Mouse (Mus musculus) MEL (cell line): Measurements from ENCODE around the gene Fgr.

Experiments
- EP300 ChIP-seq, 2 experiments: IDR thresholded peaks; 2 replicates each; pipeline ENCODE4 v1.6.1; 2011; ENCODE audit warnings: improper control_type of control experiment in 2 of 2, low read length in 2 of 2, low read depth in 1 of 2, mild to moderate bottlenecking in 1 of 2
- GATA1 ChIP-seq: IDR thresholded peaks from 2 replicates; pipeline ENCODE4 v1.6.1; 2011; ENCODE audit warnings: low read depth, low read length, improper control_type of control experiment
- MAX ChIP-seq: IDR thresholded peaks from 2 replicates; pipeline ENCODE4 v1.6.1; 2011; ENCODE audit warnings: low read length, improper control_type of control experiment

DNA sequence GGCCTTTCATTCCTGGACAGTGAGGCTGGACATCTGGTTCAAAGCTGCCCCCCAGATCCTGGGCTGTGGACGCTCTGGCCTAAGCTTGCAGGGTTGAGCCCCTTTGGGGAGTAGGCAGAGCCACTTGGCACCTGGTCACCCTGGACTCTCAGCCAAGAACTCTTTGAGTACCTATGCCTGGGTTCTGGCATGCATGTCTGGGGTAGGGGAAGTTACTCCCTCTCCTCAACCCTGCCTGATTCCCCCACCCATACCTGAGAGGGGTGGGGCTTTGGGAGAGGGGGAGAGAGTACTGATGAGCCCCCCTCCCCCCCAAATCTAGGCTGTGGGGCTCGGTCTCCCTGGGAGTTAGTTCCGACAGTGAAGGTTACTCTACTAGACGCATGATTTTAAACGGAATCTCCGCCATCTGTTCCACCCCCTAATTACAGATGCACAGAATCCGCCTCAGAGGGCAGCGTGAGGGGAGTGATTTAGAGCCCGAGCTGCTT lies 47.3 kb downstream of the Fgr start:
- no peak for TF ChIP-seq EP300 (IDR thresholded peaks at IDR 0.05; ENCODE audit: low read depth in 1 of 2, low read length in 2 of 2)
- TF ChIP-seq MAX, result no peak
- TF ChIP-seq GATA1, result no peak
